Mouse (Mus musculus) gastrocnemius, postnatal 4 days (tissue): ENCODE measurements around the gene Dysf. TPM values are rescaled to one million over a fixed set of nuclear protein-coding genes. Genes with fewer than 3 reads are reported as not detected.
A peak's percentile ranks its signal among the peaks of the same experiment; 100 is the strongest.
"Not testable (repeated sequence)": the region's sequence is repeated elsewhere in the genome, so short reads cannot be mapped to it uniquely, and the experiment has no call there.

ENCODE experiments used
- DNase-seq, 2 experiments: peaks; one replicate each; pipeline ENCODE4 v3.0.0; 2021 to 2022; ENCODE audit warnings: low spot score in 2 of 2, mixed read lengths in 2 of 2
- long read RNA-seq, 2 experiments: library from polyadenylated mRNA; stranded (forward); transcript quantifications; one replicate each; pipeline ENCODE4 v2.0.0; 2021
- total RNA-seq, 2 experiments: library from RNA; stranded (reverse); gene quantifications; 2 replicates each; pipeline ENCODE4 v1.2.3; 2021

Gene Dysf
- 100 to 1,000 TPM; 113 to 130 TPM for total RNA-seq
- long read RNA-seq, experiment 1, full-length matches to known transcripts, result 15 of 65 reads
- long read RNA-seq, experiment 1, partial matches to known transcripts, result 25 of 65 reads
- long read RNA-seq, experiment 1, other reads (novel, unspliced or antisense), result 25 of 65 reads
- long read RNA-seq, experiment 2, full-length matches to known transcripts, result 23 of 94 reads
- long read RNA-seq, experiment 2, partial matches to known transcripts, result 33 of 94 reads
- long read RNA-seq, experiment 2, other reads (novel, unspliced or antisense), result 38 of 94 reads

DNA sequence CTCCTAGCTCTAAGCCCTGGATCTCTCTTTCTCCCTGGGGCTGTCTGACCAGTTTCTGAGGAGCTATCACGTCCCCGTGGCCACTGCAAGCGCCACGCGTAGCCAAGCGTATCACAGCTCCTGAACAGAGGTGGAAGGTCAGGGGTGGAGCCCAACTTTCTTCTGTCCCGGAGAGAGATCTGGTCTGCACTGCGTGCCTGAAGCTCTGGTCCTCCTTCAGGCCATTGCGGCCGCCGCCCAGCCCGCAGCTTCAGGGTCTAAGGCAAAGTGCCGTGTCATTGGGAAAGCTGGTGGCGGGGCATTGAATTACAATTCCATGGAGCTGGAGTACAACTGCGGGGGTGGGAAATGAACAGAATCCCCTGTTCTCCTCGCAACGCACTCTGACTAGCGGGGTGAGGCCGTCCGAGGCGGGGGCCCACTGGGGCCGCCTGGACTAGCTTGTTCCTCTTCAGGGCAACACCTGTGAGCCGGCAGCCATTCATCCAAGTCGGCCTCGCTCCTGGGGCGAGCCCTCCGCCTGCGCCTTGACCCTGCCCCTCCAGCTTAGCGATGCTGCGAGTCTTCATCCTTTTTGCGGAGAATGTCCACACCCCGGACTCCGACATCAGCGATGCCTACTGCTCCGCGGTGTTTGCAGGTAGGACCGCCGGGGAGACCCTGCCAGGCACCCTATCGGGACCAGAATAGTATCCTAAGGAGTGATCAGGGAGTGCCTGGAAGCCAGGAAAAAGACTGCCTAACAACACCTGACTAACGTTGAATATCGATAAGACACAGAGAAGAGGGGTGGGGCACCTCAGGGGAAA is at the start of gene Dysf:
TSS of gene Dysf (plus strand) at position 228 of the 809 bp plus-strand sequence.
- peak in 1 of 2 experiments; percentile 51 for DNase-seq

DNA sequence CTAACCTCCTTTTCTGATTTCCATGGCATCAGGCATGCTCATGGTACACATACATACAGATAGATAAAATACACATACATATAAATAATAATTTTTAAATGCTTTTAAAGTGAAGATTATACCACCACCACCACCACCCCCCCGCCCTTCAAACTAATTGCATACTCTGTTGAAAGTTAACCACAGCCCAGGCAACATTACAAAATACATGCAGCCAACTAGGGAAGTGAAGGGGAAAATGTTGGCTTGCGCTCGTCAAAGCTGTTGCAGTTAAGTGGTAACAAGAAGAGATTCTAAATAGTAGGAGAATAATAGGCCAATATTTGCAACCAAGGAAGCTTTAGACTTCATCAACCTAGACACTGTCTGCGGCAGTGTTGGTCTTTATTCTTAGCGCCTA is 20.7 kb upstream of the Dysf start:
- no peak for DNase-seq

- no peak for DNase-seq
Measured at GRCm38 (mm10) chr6:84002716-84003115, 5.7 kb upstream of the Dysf start.

- DNase-seq, result no peak
Measured at GRCm38 (mm10) chr6:84004295-84004694, 4.1 kb upstream of the Dysf start.

GRCm38 (mm10) chr6:84009172-84009872 is 932 bp downstream of the Dysf start:
- DNase-seq, result no peak

DNA sequence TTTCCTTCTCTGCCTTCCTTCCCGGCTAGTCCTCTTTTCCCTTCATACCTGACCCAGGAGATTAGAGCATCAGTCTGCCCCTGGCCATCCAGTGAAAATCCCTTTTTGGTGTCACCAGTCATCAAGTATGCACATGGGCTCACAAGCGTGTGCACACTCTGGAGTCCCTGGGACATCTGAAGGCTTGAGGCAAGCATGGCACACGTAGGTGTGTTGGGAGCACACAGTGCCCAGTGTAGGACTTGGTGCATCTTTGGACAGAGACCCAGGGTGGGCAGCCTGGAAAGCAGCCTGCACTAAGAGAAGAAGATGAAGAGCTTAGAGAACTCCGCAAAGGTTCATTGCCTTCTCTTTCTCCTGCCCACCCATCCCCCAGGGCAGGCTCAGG is 1.5 kb downstream of the Dysf start:
- no peak for DNase-seq

GRCm38 (mm10) chr6:84010303-84011225 is 2.2 kb downstream of the Dysf start:
- no peak for DNase-seq

GRCm38 (mm10) chr6:84014961-84015683 is 6.7 kb downstream of the Dysf start:
- peak in 1 of 2 experiments; percentile 46 for DNase-seq

DNA sequence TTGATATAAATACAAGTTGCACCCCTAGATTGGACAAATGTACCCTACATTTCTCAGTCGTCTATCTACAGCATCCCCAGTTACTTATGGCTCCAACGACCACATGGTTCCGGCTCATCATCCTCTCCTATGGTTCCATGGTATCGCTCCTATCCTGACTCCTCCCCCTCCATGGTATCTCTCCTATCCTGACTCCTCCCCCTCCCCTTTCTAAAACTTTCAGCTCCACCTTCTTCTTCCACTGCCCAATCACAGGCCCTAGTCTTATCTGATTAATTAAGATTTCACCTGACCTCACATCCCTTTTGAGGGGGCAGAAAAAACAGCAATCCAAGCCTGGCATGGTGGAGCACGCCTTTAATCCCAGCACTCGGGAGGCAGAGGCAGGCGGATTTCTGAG is 8.5 kb downstream of the Dysf start:
- no peak for DNase-seq

GRCm38 (mm10) chr6:84017392-84017791 is 9.0 kb downstream of the Dysf start:
- no peak for DNase-seq

- peak in 1 of 2 experiments; percentile 44 for DNase-seq
Measured at GRCm38 (mm10) chr6:84018906-84019550, 10.6 kb downstream of the Dysf start.

DNA sequence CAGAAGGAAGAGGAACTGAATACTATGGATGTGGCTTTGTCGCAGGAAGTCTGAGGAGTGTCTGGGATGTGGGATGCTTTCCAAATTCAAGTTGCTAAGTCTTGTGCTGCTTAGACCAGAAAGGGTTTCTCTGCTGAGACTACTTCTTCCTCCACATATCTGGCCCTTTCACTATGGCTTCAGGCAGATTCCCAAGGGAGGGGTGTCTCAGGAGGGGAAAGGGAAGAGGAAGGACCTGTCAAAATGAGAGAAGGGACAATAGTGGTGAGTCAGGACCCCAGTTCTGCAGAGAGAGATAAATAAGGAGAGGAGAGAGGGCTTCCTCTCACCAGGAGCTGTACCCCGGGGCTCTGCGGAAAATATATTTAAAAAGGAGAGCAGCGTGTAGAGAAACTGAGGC is 11.6 kb downstream of the Dysf start:
- DNase-seq, result no peak

DNA sequence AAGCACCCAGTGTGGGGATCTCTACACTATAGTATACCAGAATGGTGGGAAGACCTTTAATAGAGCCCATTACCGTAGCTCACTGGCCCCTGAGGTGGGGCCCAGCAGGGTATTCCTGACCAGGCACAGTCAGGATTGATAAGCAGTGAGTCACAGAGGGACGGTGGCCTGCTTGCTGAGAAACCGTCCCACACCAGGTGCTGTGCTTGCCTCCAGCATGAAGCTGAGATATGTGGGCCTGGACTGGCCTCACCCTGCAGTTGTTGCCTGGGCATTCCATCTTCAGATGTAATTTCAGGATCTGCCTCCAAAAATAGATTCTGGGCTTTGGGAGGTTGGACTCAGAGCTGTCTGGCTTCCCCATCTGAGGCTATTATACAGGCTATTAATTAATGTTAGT is 13.6 kb downstream of the Dysf start:
- no peak for DNase-seq

GRCm38 (mm10) chr6:84025636-84026035 is 17.2 kb downstream of the Dysf start:
- no peak for DNase-seq

DNA sequence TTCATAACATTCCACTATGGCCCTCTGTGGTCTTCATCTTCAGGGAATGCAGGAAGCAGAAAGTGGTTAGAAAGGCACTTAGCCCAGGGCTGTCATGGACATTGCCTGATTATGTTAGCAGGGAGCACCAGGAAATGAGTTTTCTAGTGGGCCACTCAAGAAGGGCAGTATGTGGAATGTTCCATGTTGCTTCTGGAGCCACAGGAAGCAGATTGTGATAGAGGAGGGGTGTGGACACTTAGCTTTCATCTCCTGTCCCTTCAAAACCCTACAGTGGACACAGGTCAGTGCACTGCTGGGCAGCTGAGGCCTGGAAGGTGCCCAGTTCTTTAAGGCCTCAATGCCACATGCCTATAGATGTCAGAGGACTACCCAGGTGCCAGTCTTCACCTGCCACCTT is 20.4 kb downstream of the Dysf start:
- DNase-seq, result no peak

DNA sequence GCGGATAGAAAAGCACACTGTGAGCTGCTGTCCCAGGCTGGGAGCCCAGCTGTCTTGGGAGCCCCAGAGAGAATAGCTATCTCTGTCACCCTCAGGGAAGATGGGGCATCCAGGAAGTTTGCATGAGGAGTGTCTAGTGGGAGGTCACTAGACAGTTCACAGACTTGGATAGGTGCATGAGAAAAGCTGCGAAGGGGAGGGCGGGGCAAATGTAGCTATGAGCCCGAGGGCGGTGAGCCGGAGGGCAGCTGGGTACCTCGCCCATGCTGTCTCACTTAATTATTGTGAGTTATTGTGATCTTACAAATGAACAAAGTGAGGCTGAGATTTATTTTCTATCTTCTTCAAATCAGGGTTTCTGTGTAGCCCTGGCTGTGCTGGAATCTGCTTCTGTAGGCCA is 21.4 kb downstream of the Dysf start:
- no peak for DNase-seq

- DNase-seq, result not testable (repeated sequence)
Measured at GRCm38 (mm10) chr6:84032516-84032915, 24.1 kb downstream of the Dysf start.

DNA sequence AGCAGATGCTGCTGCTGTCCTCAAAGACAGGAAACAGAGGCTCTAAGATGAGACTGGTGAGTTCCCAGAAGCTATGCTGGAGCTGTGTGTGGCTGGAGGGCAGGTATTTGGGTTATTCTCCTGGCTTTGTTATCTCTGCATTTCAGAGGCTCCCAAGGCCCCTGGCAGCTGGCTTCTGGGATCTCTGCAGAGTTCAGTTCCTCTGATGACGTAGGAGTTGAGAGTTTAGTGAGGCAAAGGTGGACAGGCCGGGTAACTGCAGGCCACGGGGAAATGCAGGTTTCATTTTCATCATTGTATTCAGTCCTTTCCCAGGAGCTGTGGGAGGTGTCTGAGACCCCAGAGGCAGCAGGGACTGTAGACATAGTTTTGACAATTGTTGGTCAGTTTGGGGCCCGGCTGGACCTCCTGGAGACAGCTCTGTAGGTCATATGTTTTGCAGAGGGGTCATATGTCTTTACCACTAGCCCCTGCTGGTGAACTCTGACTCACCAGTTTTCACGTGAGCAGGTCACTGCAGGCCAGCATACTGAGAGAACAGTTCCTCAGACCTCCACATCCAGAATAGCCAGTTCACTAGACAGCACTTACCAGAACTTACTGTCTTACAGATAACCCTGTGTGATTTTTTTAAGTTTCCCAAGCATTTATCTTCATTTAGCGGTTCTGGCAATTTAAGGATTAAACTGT is 35.0 kb downstream of the Dysf start:
- DNase-seq, result no peak

- no peak for DNase-seq
Measured at GRCm38 (mm10) chr6:84044679-84045078, 36.3 kb downstream of the Dysf start.
